Mouse (Mus musculus): ENCODE measurements at regions not wholly inside any gene's neighbourhood (a gene's known extent, or its start where the extent isn't known, plus 50 kb on each side); places are given as distances from the start of the nearest gene placed in this dataset.
"Not testable (repeated sequence)": the region's sequence is repeated elsewhere in the genome, so short reads cannot be mapped to it uniquely, and the experiment has no call there.

GRCm38 (mm10) chr17:13507397-13508063 lies 153.2 kb downstream of the Tcp10c start:
- not testable (repeated sequence) for H3K27me3 ChIP-seq (ENCODE audit: control insufficient read depth, insufficient read depth, low read length); H3K4me3 ChIP-seq (ENCODE audit: low read depth, low read length); H3K9ac ChIP-seq (ENCODE audit: low read length); H3K4me2 ChIP-seq; H3K9me3 ChIP-seq (ENCODE audit: control insufficient read depth, low read length); ATAC-seq (ENCODE audit: low FRiP score); H3K27ac ChIP-seq (ENCODE audit: low read depth, low read length); H3K36me3 ChIP-seq (ENCODE audit: control insufficient read depth, insufficient read depth, low read length); H3K4me1 ChIP-seq (ENCODE audit: control insufficient read depth, insufficient read depth, low read length); DNase-seq (ENCODE audit: low spot score, missing footprints)
- WGBS, result 37% methylated on average over 2 of the region's 3 CpGs

DNA sequence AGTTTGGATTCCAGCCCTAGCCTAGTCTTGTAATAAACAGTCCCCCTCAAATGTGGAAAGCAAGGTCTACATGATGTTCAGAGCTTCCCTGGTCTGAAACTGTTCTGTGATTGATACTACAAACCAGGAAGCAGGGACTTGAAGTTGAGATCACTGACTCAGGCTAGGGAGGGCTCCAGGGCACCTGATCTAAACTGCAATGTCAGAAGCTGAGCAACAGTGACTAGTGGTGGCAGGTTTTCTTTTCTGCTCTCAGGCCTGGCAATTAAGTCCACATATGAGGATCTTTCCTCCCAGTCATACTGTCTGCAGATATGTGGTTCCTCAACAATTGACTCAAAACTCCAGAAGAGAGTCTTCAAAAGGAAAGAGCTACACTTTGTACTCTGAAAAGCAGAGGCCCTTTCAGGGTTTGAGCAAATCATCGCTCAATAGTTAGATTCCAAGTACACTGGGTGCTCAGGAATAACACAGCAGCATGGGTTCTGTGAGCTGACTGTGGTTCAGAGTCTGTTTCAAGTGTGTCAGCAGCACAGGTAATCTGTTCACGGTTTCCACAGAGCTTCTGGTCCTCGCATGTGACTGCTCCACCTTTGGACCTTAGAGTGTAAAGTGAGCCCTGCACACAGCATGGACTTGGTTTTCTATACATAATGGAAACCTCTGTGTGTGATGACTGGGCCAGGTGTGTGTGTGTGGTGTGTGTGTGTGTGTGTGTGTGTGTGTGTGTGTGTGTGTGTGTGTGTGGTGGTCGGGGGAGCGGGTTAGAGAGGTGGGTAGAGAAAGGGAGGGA lies 165.2 kb downstream of the Tcp10c start:
- not testable (repeated sequence) for ATAC-seq (ENCODE audit: low FRiP score); H3K27ac ChIP-seq (ENCODE audit: low read depth, low read length); DNase-seq (ENCODE audit: low spot score, missing footprints); H3K9ac ChIP-seq (ENCODE audit: low read length); H3K27me3 ChIP-seq (ENCODE audit: control insufficient read depth, insufficient read depth, low read length); H3K4me1 ChIP-seq (ENCODE audit: control insufficient read depth, insufficient read depth, low read length); H3K9me3 ChIP-seq (ENCODE audit: control insufficient read depth, low read length); H3K4me3 ChIP-seq (ENCODE audit: low read depth, low read length); H3K4me2 ChIP-seq; H3K36me3 ChIP-seq (ENCODE audit: control insufficient read depth, insufficient read depth, low read length)
- 80% methylated on average over 4 of the region's 5 CpGs for WGBS

DNA sequence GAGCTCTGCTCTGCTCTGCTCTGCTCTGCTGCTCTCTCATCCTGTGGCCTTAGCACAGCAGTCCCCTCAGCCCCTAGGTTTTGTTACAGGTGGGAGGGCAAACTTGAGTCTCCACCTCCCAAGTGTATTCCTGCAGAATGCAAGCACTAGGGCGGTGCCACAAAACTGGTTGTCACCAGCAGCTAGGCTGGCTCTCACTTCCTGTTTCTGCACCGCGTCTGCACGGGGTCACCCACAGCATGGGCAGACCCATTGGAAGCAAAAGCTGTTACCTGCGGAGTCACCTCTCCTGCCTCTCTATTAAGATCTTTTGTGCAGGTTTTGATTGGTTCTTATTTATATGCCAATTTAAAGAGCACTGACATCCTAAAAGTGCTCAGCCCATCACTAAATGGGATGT lies 178.2 kb downstream of the Tcp10c start:
- H3K36me3 ChIP-seq (ENCODE audit: control insufficient read depth, insufficient read depth, low read length); H3K27me3 ChIP-seq (ENCODE audit: control insufficient read depth, insufficient read depth, low read length); H3K4me3 ChIP-seq (ENCODE audit: low read depth, low read length); H3K27ac ChIP-seq (ENCODE audit: low read depth, low read length); H3K9me3 ChIP-seq (ENCODE audit: control insufficient read depth, low read length); H3K9ac ChIP-seq (ENCODE audit: low read length); DNase-seq (ENCODE audit: low spot score, missing footprints); H3K4me2 ChIP-seq; H3K4me1 ChIP-seq (ENCODE audit: control insufficient read depth, insufficient read depth, low read length): not testable (repeated sequence)
- ATAC-seq (ENCODE audit: low FRiP score), result 0 out of 2 replicates have a peak, but pooled peaks have one; percentile 22
- WGBS, result 88% methylated on average over 5 of the region's 5 CpGs

DNA sequence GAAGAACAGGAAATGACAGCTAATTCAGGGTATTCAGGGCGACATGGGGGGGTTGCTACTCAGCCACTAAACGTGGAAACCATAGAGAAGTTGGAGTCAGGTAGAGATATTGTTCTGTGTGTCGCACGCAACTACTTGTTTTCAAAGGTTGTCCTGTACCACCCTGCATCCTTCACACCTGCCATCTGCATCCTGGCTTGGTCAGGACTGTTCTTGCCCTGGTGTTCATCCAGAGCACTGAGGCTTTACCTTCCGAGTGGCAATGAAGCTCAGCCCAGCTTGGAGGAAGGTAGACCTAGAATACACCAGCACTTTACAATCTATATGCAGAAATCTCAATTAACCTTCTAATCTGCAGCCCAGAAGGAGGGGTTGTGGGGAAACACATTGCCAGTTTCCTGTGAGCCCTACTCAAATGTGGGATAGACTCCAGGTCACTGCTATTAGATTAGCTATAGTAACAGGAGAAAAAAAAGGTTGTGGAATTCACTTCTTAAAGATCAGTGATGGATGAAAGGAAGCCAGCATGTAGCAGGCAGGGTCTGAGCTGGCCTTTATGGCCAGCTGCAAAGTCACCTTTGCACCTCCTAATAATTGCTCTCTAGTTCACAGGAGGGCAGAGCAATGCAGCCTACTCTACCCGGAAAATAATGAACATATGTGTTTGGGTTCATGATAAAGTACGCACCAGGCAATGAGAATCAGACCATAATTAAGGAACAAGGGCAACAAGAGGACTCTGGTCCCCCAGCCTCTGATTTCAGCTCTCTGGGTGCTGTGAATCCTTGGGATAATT lies 186.3 kb downstream of the Tcp10c start:
- Histone ChIP-seq H3K27ac (ENCODE audit: low read depth, low read length) (no peak overlapping the region), H3K4me1 (ENCODE audit: control insufficient read depth, insufficient read depth, low read length) (no peaks in the 10 kb centered on the region), H3K9ac (ENCODE audit: low read length) (no peak overlapping the region), H3K36me3 (ENCODE audit: control insufficient read depth, insufficient read depth, low read length) (no peaks in the 10 kb centered on the region), H3K4me2 (no peak overlapping the region), H3K4me3 (ENCODE audit: low read depth, low read length) (no peak overlapping the region), H3K27me3 (ENCODE audit: control insufficient read depth, insufficient read depth, low read length) (no peaks in the 10 kb centered on the region), H3K9me3 (ENCODE audit: control insufficient read depth, low read length) (peaks cover 39% of the 10 kb centered on the region)
- WGBS, result 79% methylated on average over 7 of the region's 7 CpGs
- DNase-seq (ENCODE audit: low spot score, missing footprints) (no peak), ATAC-seq (ENCODE audit: low FRiP score) (no peak)

DNA sequence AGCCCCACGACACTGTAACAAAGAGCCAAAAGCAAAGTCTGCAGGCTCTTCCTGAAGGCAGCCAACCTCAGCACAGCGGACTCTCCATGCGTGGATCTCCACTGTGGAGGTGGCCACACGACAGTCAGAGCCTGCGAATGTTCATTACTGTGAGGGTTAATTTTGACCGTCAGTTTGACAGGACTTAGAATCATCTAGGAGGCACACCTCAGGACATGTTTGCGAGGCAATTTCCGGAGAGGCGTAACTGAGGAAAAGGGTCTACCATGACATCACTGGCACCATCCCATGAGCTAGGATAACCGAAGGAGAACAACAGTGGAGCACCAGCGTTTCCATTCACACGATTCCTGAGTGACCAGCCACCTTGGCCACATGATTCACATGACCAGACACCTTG lies 186.9 kb downstream of the Tcp10c start:
- Histone ChIP-seq H3K4me2 (no peak overlapping the region), H3K4me1 (ENCODE audit: control insufficient read depth, insufficient read depth, low read length) (no peaks in the 10 kb centered on the region), H3K27me3 (ENCODE audit: control insufficient read depth, insufficient read depth, low read length) (no peaks in the 10 kb centered on the region), H3K27ac (ENCODE audit: low read depth, low read length) (no peak overlapping the region), H3K4me3 (ENCODE audit: low read depth, low read length) (no peak overlapping the region), H3K9ac (ENCODE audit: low read length) (no peak overlapping the region), H3K36me3 (ENCODE audit: control insufficient read depth, insufficient read depth, low read length) (no peaks in the 10 kb centered on the region), H3K9me3 (ENCODE audit: control insufficient read depth, low read length) (peaks cover 39% of the 10 kb centered on the region)
- 70% methylated on average over 12 of the region's 12 CpGs for WGBS
- ATAC-seq (ENCODE audit: low FRiP score) (no peak), DNase-seq (ENCODE audit: low spot score, missing footprints) (no peak)

DNA sequence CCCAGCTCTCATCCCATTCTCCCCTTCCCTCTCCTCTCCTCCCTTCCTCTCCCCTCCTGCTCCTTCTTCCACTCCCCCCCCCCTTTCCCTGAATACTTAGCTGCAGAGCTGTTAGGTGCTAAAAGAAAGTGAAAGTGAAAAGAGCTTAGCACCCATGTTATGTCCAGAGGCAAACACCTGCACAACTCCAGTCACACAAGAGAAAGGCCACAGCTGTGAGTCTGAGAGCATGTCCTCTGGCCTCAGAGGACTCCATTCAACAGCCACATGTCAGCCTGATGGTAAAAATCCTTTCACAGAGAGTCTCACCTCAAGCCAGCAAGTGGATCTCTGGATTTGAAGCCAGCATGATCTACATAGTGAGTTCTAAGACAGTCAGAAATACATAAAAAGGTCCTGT lies 187.9 kb downstream of the Tcp10c start:
- Histone ChIP-seq H3K4me3 (ENCODE audit: low read depth, low read length) (no peak overlapping the region), H3K27me3 (ENCODE audit: control insufficient read depth, insufficient read depth, low read length) (no peaks in the 10 kb centered on the region), H3K4me1 (ENCODE audit: control insufficient read depth, insufficient read depth, low read length) (no peaks in the 10 kb centered on the region), H3K9ac (ENCODE audit: low read length) (no peak overlapping the region), H3K27ac (ENCODE audit: low read depth, low read length) (no peak overlapping the region), H3K36me3 (ENCODE audit: control insufficient read depth, insufficient read depth, low read length) (no peaks in the 10 kb centered on the region), H3K9me3 (ENCODE audit: control insufficient read depth, low read length) (peaks cover 49% of the 10 kb centered on the region), H3K4me2 (no peak overlapping the region)
- ATAC-seq (ENCODE audit: low FRiP score) (no peak), DNase-seq (ENCODE audit: low spot score, missing footprints) (peak; percentile 81)

DNA sequence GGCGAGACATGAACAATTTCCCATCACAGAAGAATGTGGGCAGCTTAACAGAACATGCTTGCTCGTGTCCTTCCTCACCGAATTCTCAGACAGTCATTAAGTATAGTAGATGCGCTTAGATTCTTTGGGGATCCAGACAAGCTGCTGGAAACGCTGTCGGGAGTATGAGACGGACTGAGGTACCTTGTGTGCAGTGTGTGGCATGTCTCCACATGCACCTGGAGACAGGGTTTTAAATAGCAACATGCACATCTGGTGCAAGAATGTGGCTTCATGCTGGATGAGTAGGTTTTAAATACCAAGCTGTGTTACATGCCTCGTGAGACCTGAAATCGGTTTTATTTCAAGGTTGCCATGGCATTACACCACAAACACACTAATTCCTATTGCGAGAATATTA lies 188.5 kb downstream of the Tcp10c start:
- H3K36me3 ChIP-seq (ENCODE audit: control insufficient read depth, insufficient read depth, low read length), result no peaks in the 10 kb centered on the region
- no peak overlapping the region for H3K27ac ChIP-seq (ENCODE audit: low read depth, low read length)
- DNase-seq (ENCODE audit: low spot score, missing footprints) (peak; percentile 84), ATAC-seq (ENCODE audit: low FRiP score) (no peak)
- peaks cover 53% of the 10 kb centered on the region for H3K9me3 ChIP-seq (ENCODE audit: control insufficient read depth, low read length)
- no peaks in the 10 kb centered on the region for H3K27me3 ChIP-seq (ENCODE audit: control insufficient read depth, insufficient read depth, low read length)
- H3K9ac ChIP-seq (ENCODE audit: low read length), result no peak overlapping the region
- H3K4me2 ChIP-seq, result no peak overlapping the region
- no peak overlapping the region for H3K4me3 ChIP-seq (ENCODE audit: low read depth, low read length)
- no peaks in the 10 kb centered on the region for H3K4me1 ChIP-seq (ENCODE audit: control insufficient read depth, insufficient read depth, low read length)
- 84% methylated on average over 10 of the region's 10 CpGs for WGBS

GRCm38 (mm10) chr17:13544036-13544795 lies 189.8 kb downstream of the Tcp10c start:
- peak; percentile 78 for DNase-seq (ENCODE audit: low spot score, missing footprints)
- 62% methylated on average over 2 of the region's 2 CpGs for WGBS
- ATAC-seq (ENCODE audit: low FRiP score), result no peak
- Histone ChIP-seq H3K9me3 (ENCODE audit: control insufficient read depth, low read length) (peaks cover 65% of the 10 kb centered on the region), H3K4me3 (ENCODE audit: low read depth, low read length) (no peak overlapping the region), H3K4me2 (no peak overlapping the region), H3K36me3 (ENCODE audit: control insufficient read depth, insufficient read depth, low read length) (no peaks in the 10 kb centered on the region), H3K4me1 (ENCODE audit: control insufficient read depth, insufficient read depth, low read length) (no peaks in the 10 kb centered on the region), H3K27me3 (ENCODE audit: control insufficient read depth, insufficient read depth, low read length) (no peaks in the 10 kb centered on the region), H3K9ac (ENCODE audit: low read length) (no peak overlapping the region), H3K27ac (ENCODE audit: low read depth, low read length) (no peak overlapping the region)
